Mouse (Mus musculus): ENCODE data around the gene Mettl21c. TPM values are rescaled to one million over a fixed set of nuclear protein-coding genes. Genes with fewer than 3 reads are reported as not detected.

Gene Mettl21c
- polyA plus RNA-seq (2017; shearing (Covaris generic)), result 0.13 TPM

DNA sequence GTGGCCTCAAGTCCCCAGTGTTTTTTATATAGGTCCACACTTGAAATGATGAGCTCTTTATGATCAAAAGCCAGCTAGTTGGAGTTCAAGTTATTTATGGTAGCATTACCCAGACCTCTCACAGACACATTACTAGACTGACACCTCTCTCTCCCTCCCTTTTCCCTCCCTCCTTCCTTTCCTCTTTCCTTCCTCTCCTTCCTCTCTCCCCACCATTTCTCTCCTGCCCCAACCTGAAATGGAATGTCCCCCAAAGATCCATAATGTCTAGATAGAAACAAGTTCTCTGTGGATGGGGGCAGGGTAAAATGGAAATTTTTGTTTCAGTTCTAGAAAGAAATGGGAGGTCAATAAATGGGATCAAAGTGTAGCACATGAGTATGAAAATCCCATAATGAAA is at the start of gene Mettl21c:
Gene Mettl21c, minus strand, starts transcription at position 101 of the 400 bp plus-strand sequence.

DNA sequence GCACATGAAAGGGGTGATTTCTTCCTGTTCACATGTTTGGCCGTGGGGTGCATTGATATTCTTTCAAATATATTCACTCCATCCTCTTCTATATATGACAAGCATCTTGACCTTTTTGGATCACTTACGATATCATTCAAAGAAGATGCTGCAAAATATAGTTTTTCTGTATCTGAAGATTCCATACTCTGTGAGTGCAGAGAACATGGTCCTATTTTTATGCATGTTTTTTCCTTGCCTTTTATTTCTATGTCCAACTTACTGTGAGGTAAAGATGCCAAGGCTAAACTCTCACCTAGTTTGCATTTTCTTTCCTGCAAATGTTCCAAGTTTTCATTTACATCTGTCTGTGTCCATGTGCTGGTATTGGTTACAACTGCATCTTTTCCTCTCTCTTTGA is 42.0 kb upstream of the Mettl21c start, which contains the start of gene Gm8251:
Gene Gm8251, minus strand, starts transcription at position 101 of the 400 bp plus-strand sequence.

Other genes with a start within 250 kb of the Mettl21c start
- 17.5 TPM for gene Uxs1, start 192.2 kb downstream of the Mettl21c start, polyA plus RNA-seq (2017; shearing (Covaris generic))
- gene Tpp2, start 86.4 kb downstream of the Mettl21c start, polyA plus RNA-seq (2017; shearing (Covaris generic)), result 155 TPM
- 0.29 TPM for gene Gm8251, start 41.9 kb upstream of the Mettl21c start, polyA plus RNA-seq (2017; shearing (Covaris generic))
- 44.7 TPM for gene Tex30, start 82.4 kb upstream of the Mettl21c start, polyA plus RNA-seq (2017; shearing (Covaris generic))
- 11.5 TPM for gene Kdelc1, start 98.8 kb upstream of the Mettl21c start, polyA plus RNA-seq (2017; shearing (Covaris generic))
- 7.4 TPM for gene Bivm, start 98.9 kb upstream of the Mettl21c start, polyA plus RNA-seq (2017; shearing (Covaris generic))
- 23.5 TPM for gene Ercc5, start 127.7 kb upstream of the Mettl21c start, polyA plus RNA-seq (2017; shearing (Covaris generic))
- not detected for gene Mettl21e, start 198.9 kb upstream of the Mettl21c start, polyA plus RNA-seq (2017; shearing (Covaris generic))

Data from CD4-positive, CD25-positive, alpha-beta regulatory T cell (primary cell).